Mouse (Mus musculus) regulatory T cell (primary cell): ENCODE measurements around the gene Spsb1.

Source experiments
- in situ Hi-C: fragments of 300-600 bp; cut with MboI, MseI; formaldehyde crosslinking; loops from one replicate; pipeline ENCODE4 v1.15.1; 2025; ENCODE audit warnings: high pct_unique_total_duplicates

The Spsb1 gene

GRCm38 (mm10) chr4:149953621-149954481 is 992 bp downstream of the Spsb1 start:
- in situ Hi-C loops = no loop called here

- in situ Hi-C loops = no loop called here
Observed at GRCm38 (mm10) chr4:149952201-149952600, 2.6 kb downstream of the Spsb1 start.

GRCm38 (mm10) chr4:149951201-149951600 is 3.6 kb downstream of the Spsb1 start:
- in situ Hi-C loops = no loop called here

GRCm38 (mm10) chr4:149949691-149950090 is 5.2 kb downstream of the Spsb1 start:
- in situ Hi-C loops = no loop called here

GRCm38 (mm10) chr4:149948119-149948518 is 6.7 kb downstream of the Spsb1 start:
- in situ Hi-C loops = no loop called here

GRCm38 (mm10) chr4:149947396-149947795 is 7.4 kb downstream of the Spsb1 start:
- in situ Hi-C loops = no loop called here

GRCm38 (mm10) chr4:149945194-149945593 is 9.6 kb downstream of the Spsb1 start:
- in situ Hi-C loops = no loop called here

- in situ Hi-C loops = loop anchor here (5.0 kb wide), 1 partner anchor 37 kb away; no protein-coding TSS in a partner anchor
Observed at GRCm38 (mm10) chr4:149944214-149944613, 10.6 kb downstream of the Spsb1 start.

- in situ Hi-C loops = loop anchor here (5.0 kb wide), 1 partner anchor 36 kb away; no protein-coding TSS in a partner anchor
Observed at GRCm38 (mm10) chr4:149942831-149943741, 11.8 kb downstream of the Spsb1 start.

- in situ Hi-C loops = loop anchor here (5.0 kb wide), 1 partner anchor 34 kb away; no protein-coding TSS in a partner anchor
Observed at GRCm38 (mm10) chr4:149941067-149941755, 13.6 kb downstream of the Spsb1 start.

GRCm38 (mm10) chr4:149938701-149939100 is 16.1 kb downstream of the Spsb1 start:
- in situ Hi-C loops = no loop called here

- in situ Hi-C loops = no loop called here
Observed at GRCm38 (mm10) chr4:149936921-149937320, 17.9 kb downstream of the Spsb1 start.

- in situ Hi-C loops = no loop called here
Observed at GRCm38 (mm10) chr4:149935470-149935869, 19.4 kb downstream of the Spsb1 start.

GRCm38 (mm10) chr4:149933519-149934245 is 21.2 kb downstream of the Spsb1 start:
- in situ Hi-C loops = no loop called here

GRCm38 (mm10) chr4:149933025-149933424 is 21.8 kb downstream of the Spsb1 start:
- in situ Hi-C loops = no loop called here

GRCm38 (mm10) chr4:149932108-149932815 is 22.6 kb downstream of the Spsb1 start:
- in situ Hi-C loops = no loop called here

- in situ Hi-C loops = no loop called here
Observed at GRCm38 (mm10) chr4:149930755-149931154, 24.1 kb downstream of the Spsb1 start.

GRCm38 (mm10) chr4:149923014-149923413 is 31.8 kb downstream of the Spsb1 start:
- in situ Hi-C loops = no loop called here

GRCm38 (mm10) chr4:149922121-149922718 is 32.6 kb downstream of the Spsb1 start:
- in situ Hi-C loops = no loop called here

GRCm38 (mm10) chr4:149920886-149921285 is 34.0 kb downstream of the Spsb1 start:
- in situ Hi-C loops = no loop called here
